Mouse (Mus musculus): ENCODE results near the gene Olfr170. TPM values are rescaled to one million over a fixed set of nuclear protein-coding genes. Genes with fewer than 3 reads are reported as not detected.
"Not testable (repeated sequence)": the region's sequence is repeated elsewhere in the genome, so short reads cannot be mapped to it uniquely, and the experiment has no call there.

The Olfr170 gene
- polyA plus RNA-seq (2016; fragmentation: Nextera tagmentation; extraction: Ambion mirVana) = not detected in 2 replicates

GRCm38 (mm10) chr16:19611782-19612181, at the start of gene Olfr170:
Gene Olfr170, minus strand, starts transcription at chr16:19611882.
- not testable (repeated sequence) for H3K27me3 ChIP-seq; H3K36me3 ChIP-seq; H3K4me3 ChIP-seq; H3K9me3 ChIP-seq; ATAC-seq (ENCODE audit: low FRiP score, low read depth); H3K27ac ChIP-seq (replicated peaks); H3K4me2 ChIP-seq (replicated peaks); H3K4me1 ChIP-seq; H3K9ac ChIP-seq (replicated peaks)
- WGBS = 93% methylated on average over 2 of the region's 2 CpGs

DNA sequence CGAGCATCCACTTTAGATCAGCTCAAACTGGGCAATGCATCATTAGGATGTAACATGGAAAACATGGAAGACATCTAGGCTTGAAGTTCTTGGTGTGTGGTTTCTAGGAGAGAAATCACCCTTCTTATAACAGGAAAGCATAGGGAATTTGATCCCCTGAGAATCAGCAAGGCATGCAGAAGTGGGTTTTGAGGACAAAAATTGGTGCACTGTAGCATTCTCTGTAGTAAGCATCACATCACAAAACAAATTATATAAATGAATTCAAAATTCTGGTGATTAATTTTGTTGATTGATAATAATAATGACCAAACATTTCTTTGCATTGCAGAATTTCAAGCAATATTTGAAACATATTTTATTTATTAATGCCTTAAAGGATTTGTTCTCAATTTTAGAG, 18.1 kb upstream of the Olfr170 start, which contains the start of gene Olfr171:
Olfr171 (minus strand) TSS at position 101 of the 400 bp plus-strand sequence.
- Histone ChIP-seq H3K27me3 (no peaks in the 10 kb centered on the region), H3K4me3 (no peak within 1 kb of the TSS), H3K4me1 (no peaks in the 10 kb centered on the region), H3K9me3 (no peaks in the 10 kb centered on the region), H3K9ac (replicated peaks) (no peak within 1 kb of the TSS), H3K4me2 (replicated peaks) (no peak within 1 kb of the TSS), H3K27ac (replicated peaks) (no peak within 1 kb of the TSS), H3K36me3 (no peaks in the 10 kb centered on the region)
- ATAC-seq (ENCODE audit: low FRiP score, low read depth) = no peak
- WGBS = 76% methylated on average over 1 of the region's 1 CpGs

GRCm38 (mm10) chr16:19603166-19603565, 8.5 kb downstream of the Olfr170 start:
- H3K9ac ChIP-seq (replicated peaks) = no peak overlapping the region
- H3K27ac ChIP-seq (replicated peaks) = no peak overlapping the region
- no peak overlapping the region for H3K4me3 ChIP-seq
- no peaks in the 10 kb centered on the region for H3K36me3 ChIP-seq
- H3K4me2 ChIP-seq (replicated peaks) = no peak overlapping the region
- no peaks in the 10 kb centered on the region for H3K4me1 ChIP-seq
- WGBS = 53% methylated on average over 2 of the region's 2 CpGs
- H3K27me3 ChIP-seq = no peaks in the 10 kb centered on the region
- 0 out of 2 replicates have a peak, but pooled peaks cover 4% of the 10 kb centered on the region for H3K9me3 ChIP-seq
- no peak for ATAC-seq (ENCODE audit: low FRiP score, low read depth)

GRCm38 (mm10) chr16:19571709-19572108, 40.0 kb downstream of the Olfr170 start, which contains the start of gene Olfr169:
Gene Olfr169, minus strand, starts transcription at chr16:19571809.
- H3K27me3 ChIP-seq; H3K27ac ChIP-seq (replicated peaks); H3K36me3 ChIP-seq; H3K4me3 ChIP-seq; H3K4me2 ChIP-seq (replicated peaks); H3K9ac ChIP-seq (replicated peaks); H3K4me1 ChIP-seq; ATAC-seq (ENCODE audit: low FRiP score, low read depth); H3K9me3 ChIP-seq: not testable (repeated sequence)
- 88% methylated on average over 2 of the region's 2 CpGs for WGBS

Other genes starting within 250 kb of the Olfr170 start
- not detected in 2 replicates for gene Olfr165, start 188.7 kb downstream of the Olfr170 start, polyA plus RNA-seq (2016; fragmentation: Nextera tagmentation; extraction: Ambion mirVana)
- gene Olfr166, start 128.2 kb downstream of the Olfr170 start, polyA plus RNA-seq (2016; fragmentation: Nextera tagmentation; extraction: Ambion mirVana) = not detected in 2 replicates
- not detected in 2 replicates for gene Olfr167, start 89.6 kb downstream of the Olfr170 start, polyA plus RNA-seq (2016; fragmentation: Nextera tagmentation; extraction: Ambion mirVana)
- not detected in 2 replicates for gene Olfr168, start 76.3 kb downstream of the Olfr170 start, polyA plus RNA-seq (2016; fragmentation: Nextera tagmentation; extraction: Ambion mirVana)
- gene Olfr169, start 40.1 kb downstream of the Olfr170 start, polyA plus RNA-seq (2016; fragmentation: Nextera tagmentation; extraction: Ambion mirVana) = not detected in 2 replicates
- not detected in 2 replicates for gene Olfr171, start 18.0 kb upstream of the Olfr170 start, polyA plus RNA-seq (2016; fragmentation: Nextera tagmentation; extraction: Ambion mirVana)
- not detected in 2 replicates for gene Lamp3, start 94.5 kb upstream of the Olfr170 start, polyA plus RNA-seq (2016; fragmentation: Nextera tagmentation; extraction: Ambion mirVana)
- gene B3gnt5, start 148.3 kb upstream of the Olfr170 start, polyA plus RNA-seq (2016; fragmentation: Nextera tagmentation; extraction: Ambion mirVana) = 50.9 and 51.4 TPM in 2 replicates